Mouse (Mus musculus): Measurements from ENCODE around the gene Gm49486.

Gm49486 gene

GRCm38 (mm10) chr15:79235268-79235667 is 6.1 kb downstream of the Gm49486 start:
- no peak for DNase-seq

- DNase-seq: peak; percentile 96
Measured at GRCm38 (mm10) chr15:79238036-79238435, 8.8 kb downstream of the Gm49486 start.

GRCm38 (mm10) chr15:79242574-79243233 is 13.5 kb downstream of the Gm49486 start:
- peak; percentile 94 for DNase-seq

DNA sequence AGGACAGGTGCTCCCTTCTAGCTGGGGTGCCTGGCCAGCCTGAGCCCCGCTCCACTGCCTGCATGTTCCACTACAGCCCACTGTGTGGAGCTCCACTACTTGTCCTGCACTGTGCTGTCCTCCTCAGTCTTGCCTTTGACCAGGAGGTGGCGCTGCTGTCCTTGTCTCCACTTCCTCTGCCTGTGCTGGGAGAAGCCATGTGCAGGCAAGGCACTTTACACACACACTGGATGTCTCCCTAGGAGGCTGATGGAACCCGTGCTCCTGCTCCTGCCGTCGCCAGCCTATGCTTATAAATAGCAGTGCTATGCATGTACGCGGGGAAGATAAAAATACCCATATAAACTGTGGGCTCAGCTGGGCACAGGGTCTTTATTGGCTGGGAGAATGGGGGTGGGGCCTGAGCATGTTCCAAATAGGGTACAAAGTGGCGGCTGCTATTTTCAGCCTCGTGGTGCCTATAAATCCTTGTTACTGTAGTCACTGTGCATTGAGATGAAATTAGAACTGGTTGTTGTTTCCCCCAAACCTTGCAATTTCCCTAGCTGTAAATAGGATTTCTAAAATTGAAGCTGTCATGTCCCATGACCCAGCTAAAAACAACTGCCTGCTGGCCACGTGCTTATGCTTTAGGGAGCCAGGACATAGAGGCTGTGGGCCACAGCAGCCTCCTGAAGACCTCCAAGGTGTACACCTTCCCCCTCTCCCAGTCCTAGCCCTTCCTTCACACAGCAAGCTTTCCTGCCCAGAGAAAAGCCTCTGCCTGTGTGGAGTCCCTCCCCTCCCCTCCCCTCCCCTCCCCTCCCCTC is 14.2 kb downstream of the Gm49486 start:
- DNase-seq: peak; percentile 99

DNA sequence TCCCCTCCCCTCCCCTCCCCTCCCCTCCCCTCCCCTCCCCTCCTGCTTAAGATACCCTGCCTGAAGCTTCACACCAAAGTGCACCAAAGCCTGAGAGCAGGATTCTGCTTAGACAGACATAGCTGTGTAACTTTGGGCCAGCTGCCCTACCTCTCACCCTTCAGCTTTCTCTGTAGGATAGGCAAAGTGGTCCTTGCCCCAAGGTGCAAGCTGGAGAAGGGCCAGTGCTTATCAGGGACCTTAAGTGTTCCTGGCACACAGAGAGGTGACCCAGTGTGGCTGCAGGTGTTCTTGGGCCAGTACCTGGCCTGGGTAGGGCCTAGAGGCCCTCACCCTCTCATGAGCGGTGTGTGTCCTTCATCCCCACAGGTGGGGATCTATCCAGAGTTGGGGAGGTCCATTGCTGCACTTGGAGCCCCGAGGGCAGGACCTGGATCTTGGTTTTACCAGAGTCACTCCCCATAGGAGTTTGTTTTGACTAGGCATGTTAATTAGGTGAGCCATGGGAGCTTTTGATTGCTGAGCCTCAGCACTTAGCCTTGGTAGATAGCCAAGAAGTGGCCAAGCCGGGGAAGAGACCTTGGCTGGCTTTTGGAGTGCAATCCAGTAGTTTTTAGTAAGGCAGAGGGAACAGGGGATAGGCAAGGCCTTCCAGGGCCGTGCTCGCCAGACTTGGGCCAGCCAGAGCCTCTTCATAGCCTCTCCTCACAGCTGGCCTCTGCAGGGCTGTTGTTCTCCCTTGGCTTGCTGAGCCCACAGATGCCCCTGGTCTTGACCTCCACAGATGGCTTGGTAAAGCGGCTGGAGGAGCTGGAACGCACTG is 15.1 kb downstream of the Gm49486 start:
- peak; percentile 95 for DNase-seq

DNA sequence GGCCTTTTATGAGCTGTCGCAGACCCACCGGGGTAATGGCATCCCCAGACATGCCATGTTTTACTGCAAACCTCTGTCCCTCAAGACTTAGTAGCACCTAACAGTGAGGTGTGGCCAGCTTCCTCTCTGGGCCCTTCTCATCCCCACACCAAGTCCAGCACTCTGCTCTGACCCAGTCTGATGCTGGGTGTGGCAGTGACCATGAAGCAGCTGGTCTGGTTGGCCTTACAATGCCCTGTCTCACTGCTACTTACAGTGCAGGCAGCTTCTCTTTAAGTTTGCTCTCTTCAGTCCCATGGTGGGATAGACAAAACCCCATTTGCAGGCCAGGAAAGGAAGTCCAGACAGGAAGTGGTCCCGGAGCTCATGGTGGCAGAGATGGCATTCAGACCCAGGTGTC is 16.1 kb downstream of the Gm49486 start:
- DNase-seq: no peak

DNA sequence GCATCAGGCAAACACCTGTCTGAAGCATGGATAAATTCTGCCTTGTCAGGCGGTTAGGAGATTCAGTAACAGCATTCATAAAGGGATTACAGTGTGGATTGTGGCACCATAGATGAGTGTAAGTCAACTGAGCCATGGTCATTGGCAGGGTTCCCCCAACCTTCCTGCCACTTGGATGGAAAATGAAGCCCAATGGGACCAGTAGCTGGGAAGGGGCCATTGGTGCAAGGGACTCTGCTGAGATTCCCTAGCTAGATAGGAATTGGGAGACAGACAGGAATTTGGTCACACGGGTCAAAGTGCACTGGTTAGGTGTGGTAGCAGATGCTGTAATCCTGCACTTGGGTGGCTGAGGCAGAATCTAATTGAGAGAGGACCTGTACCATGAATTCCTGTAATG is 21.0 kb downstream of the Gm49486 start:
- DNase-seq: no peak

DNA sequence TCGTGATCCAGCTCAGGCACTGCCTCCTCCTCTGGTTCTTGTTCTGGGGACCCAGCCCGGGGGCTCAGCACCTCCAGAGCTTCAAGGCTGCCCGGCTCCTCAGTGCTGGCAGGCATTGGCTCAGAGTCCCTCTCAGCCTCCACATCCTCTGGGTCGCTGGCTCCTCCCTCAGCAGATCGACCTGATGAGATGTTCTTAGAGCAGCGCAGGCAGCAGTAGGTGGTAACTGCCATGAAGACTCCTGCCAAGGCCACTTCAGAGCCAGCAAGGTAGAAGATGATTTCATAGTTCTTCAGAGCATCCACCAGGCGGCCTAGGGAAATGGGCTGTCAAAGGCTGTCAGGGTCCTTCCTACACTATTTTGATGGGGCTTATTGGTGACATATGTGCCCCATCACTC is 22.0 kb downstream of the Gm49486 start:
- DNase-seq: no peak

DNA sequence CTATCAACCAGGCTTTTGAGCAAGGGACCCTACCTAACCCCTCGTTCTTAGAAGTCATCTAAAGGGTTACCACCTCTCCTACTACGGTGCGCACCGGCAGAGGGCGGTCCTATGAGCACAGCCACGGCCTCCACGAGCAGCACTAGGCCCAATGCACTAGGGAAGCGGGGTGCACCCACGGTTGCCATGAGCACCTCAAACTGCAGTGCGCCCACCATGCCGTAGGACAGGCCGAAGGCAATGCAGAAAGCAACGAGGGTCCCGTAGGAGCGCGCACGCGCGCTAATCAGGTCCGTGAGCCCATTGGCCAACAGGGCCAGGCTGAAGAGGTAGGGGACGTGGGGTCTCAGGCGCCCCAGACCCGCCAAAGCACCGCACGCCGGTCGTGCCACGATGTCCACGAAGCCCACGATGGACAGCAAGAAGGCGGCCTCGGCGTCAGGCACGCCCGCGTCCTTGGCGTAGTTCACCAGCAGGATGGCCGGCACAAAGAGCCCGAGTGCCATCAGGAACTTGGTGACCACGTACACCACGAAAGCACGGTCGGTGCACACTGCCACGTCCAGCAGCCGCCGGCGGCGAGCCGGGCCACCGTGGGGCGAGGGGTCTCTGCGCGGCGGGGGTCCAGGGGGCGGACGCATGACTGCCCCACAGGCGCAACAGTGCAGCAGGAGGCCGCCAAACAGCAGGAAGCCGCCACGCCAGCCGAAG is 22.7 kb downstream of the Gm49486 start:
- DNase-seq: no peak

- no peak for DNase-seq
Measured at GRCm38 (mm10) chr15:79252580-79252979, 23.4 kb downstream of the Gm49486 start.

GRCm38 (mm10) chr15:79254661-79255060 is 25.5 kb downstream of the Gm49486 start, which contains the start of gene Slc16a8:
TSS of gene Slc16a8 (minus strand) at chr15:79254761.
- DNase-seq: no peak

DNA sequence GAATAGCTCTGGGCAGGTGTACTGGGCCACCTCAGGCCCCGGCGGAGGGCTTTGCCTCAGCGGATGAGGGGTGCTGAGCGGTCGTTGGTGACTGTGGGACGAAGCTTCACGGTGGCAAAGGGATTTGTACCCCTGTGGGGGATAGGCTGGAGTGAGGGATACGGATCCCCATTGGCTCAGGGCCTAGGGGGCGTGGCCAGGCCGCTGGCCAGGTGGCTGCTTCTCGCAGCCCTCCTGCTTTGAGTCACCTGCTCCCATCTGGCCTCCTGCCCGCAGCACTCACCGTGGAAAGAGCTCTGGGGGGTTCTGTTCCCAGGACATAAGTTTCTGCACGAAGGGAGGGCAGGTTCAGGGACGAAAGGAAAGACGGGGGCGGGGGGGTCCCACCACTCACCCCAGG is 29.3 kb downstream of the Gm49486 start:
- DNase-seq: no peak

DNA sequence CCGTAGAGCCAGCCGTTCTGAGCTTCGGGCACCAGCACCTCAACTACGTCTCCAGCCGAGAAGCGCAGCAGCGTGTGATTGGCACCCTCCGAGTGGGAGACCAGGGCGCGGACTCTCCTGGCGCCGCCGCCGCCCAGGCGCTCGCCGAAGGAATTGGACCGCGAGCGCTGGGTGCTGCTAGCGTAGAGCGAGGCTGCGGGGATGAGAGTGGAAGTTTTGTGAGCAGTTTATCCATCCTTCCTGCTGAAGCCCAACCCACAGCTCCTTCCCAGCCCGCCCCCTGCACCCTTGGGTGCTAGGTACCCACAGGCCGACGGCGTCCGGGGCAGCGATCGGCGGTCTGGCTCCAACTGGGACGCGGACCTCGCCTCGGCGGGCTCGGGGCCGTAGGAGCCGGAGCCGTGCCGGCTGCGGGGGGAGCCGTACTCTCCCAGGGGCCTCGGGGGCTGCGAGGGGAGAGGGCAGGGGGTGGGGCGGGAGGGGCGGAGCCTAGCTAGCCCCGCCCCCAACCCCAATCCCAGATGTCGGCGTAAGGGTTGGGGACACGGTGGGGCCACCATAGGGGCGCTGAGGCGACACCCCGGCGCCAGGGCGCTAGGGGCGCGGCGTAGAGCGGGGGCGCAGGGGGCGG is 32.0 kb downstream of the Gm49486 start:
- DNase-seq: peak; percentile 92

DNA sequence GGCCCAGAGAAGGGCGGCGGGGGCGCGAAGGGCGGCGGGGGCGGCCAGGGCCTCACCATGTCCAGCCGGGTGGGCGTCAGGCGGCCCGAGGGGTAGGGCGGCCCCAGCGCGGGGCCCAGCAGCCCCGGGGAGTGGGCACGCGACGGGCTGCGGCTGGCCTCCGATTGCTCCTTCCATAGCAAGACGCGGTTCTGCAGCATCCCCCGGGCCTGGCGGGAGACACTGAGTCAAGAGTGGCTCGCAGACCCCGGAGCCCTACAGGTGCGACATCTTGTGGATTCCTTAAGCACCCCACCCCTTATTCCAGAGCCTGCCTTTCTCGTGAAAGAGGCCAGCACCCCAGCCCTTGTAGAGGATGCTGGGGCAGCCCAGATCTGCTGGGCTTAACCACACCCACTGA is 32.6 kb downstream of the Gm49486 start:
- DNase-seq: no peak

- peak; percentile 75 for DNase-seq
Measured at GRCm38 (mm10) chr15:79262375-79262774, 33.2 kb downstream of the Gm49486 start.

GRCm38 (mm10) chr15:79262786-79263309 is 33.7 kb downstream of the Gm49486 start:
- DNase-seq: peak; percentile 80

DNA sequence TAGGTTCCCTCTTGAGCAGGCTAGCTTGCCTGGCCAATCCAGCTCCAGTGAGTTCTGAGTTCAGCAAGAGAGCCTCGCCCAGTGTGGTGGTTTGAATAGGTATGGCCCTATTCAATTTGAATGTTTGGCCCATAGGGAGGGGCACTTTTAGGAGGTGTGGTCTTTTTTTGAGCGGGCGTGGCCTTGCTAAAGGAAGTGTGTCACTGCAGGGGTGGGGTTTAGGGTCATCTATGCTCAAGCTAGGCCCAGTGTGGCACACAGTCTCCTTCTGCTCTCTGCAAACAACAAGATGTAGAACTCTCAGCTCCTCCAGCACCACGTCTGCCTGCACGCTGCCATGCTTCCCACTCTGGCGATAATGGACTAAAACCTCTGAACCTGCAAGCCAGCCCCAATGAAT is 34.5 kb downstream of the Gm49486 start:
- DNase-seq: no peak

DNA sequence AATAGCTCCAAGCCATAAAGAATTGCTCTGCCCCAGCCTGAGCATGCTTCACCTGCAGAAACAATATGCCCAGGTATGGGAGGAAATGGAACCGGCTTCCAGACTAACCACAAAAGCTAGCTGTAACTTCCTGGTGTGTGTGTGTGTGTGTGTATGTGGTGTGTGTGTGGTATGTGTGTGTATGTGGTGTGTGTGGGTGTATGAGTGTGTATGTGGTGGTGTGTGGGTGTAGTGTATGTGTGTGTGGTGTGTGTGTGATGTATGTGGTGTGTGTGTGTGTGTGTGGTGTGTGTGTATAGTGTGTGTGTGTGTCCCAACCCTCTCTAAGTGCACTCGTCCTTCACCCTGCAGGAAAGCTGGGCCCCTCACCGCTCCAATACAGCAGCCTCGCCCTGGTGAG is 36.2 kb downstream of the Gm49486 start:
- no peak for DNase-seq

DNA sequence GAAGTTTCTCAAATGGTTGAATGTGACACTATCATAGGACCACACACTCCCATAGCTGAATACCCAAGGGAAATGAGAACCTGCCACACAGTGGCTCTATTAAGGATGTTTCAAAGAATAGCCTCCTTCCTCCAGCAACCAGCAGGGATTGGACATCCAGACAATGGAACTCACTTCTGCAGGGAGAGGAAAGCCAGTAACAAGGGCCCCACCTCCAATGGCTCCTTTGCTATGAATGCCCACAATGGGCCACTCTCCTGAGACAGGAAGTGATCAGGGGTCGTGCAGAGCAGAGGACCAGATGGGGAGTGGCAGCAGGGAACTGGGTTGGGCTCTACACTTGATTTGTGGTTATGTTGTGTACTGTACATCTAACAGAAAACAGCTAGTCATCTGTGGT is 39.3 kb downstream of the Gm49486 start:
- peak; percentile 91 for DNase-seq

DNA sequence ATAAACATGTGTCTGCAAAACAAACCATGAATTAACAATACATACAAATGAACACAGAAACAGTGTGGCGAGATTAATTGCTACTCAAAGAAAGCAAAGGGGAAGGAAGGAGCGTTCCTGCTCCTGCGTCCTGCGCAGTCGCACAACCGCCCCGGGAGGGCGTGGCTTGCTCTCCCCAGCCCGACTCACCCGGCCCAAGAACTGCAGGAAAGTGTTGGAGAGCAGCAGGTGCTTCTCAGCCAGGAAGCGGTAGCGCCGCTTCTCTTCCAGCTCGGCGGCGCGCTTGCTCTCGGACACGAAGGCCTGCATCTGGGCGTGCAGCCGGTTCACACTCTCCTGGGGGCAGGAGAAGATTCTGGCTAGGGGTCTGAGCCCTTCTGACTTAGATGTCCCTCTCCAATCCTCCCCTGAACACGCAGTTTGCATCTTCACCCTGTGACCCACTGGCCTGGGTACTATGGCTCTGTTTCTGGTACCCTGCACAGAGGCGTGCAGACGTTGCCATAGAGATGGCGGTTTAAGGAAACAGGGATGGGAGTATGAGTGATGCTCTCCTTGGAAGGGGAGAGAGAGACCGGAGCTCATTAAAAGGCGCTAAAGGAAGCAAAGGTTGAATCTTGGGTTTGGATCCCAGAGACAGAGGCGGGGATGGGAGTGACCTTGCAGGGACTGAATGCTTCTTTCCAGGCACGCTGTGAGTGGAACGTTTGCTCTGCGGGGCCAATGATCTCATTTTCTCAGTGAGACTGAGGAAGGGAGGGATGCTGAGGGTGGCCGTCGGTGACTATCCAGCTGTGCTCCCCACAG is 41.3 kb downstream of the Gm49486 start:
- peak; percentile 98 for DNase-seq

DNA sequence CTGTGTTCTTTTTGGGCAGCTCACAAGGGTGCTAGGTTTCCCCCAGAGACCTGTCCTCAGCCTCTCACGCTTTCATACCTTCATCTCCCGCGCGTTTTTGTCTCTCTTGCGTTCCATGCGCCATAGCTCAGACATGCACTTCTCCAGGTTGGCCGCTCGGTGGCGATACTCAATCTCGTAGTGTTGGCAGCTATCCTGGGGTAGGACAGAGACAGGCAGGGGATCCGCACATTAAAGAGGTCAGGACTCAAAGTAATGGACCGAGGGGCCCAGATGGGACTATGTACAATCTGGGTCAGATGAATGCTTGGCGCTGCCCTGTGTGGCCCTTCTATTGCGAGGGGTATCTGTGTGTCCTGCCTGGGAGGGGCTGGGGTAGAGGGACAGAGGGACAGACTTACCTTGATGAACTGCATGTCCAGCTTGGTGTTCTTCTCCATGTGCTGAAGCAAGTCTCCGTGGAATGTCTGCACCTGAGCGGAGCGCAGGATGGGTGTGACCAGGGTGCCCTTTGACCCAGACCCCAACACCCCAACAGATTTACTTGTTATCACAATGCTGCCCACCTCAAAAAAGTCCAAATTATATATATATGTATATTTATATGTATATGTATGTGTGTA is 42.0 kb downstream of the Gm49486 start:
- DNase-seq: peak; percentile 82

All from heart, adult 11 months (tissue).